Mouse (Mus musculus) embryonic fibroblast, embryonic 13.5 days (primary cell): ENCODE results near the gene Igsf6.
"Not testable (repeated sequence)": the region's sequence is repeated elsewhere in the genome, so short reads cannot be mapped to it uniquely, and the experiment has no call there.

Source experiments
- CTCF ChIP-seq: IDR thresholded peaks from 2 replicates; pipeline ENCODE4 v1.5.1; 2011; ENCODE audit warnings: mild to moderate bottlenecking, control low read depth, low read length, moderate library complexity, borderline replicate concordance; ENCODE audit not compliant: insufficient read depth
- POLR2A ChIP-seq: IDR thresholded peaks from 2 replicates; pipeline ENCODE4 v1.6.1; 2011; ENCODE audit warnings: low read depth, mild to moderate bottlenecking, control low read depth, low read length, moderate library complexity

GRCm38 (mm10) chr7:121029947-121030346 lies 44.4 kb downstream of the Igsf6 start:
- TF ChIP-seq CTCF, POLR2A: not testable (repeated sequence)
